Mouse (Mus musculus) heart, adult 18-20 months (tissue): ENCODE data around the gene Fbxo27. TPM values are rescaled to one million over a fixed set of nuclear protein-coding genes. Genes with fewer than 3 reads are reported as not detected.
A peak's percentile ranks its signal among the peaks of the same experiment; 100 is the strongest.
"Not testable (repeated sequence)": the region's sequence is repeated elsewhere in the genome, so short reads cannot be mapped to it uniquely, and the experiment has no call there.

ENCODE experiments used
- DNase-seq, 2 experiments: peaks; one replicate each; pipeline ENCODE4 v3.0.0; 2021 to 2022; ENCODE audit warnings: mixed read lengths in 1 of 2
- long read RNA-seq, 2 experiments: library from polyadenylated mRNA; stranded (forward); transcript quantifications; one replicate each; pipeline ENCODE4 v2.0.0; 2021
- total RNA-seq, 2 experiments: library from RNA; stranded (reverse); gene quantifications; 2 replicates each; pipeline ENCODE4 v1.2.3; 2021

The Fbxo27 gene
- total RNA-seq: under 1 TPM; 0.12 to 0.23 TPM
- long read RNA-seq, experiment 1: 0 reads
- long read RNA-seq, experiment 2: 0 reads

DNA sequence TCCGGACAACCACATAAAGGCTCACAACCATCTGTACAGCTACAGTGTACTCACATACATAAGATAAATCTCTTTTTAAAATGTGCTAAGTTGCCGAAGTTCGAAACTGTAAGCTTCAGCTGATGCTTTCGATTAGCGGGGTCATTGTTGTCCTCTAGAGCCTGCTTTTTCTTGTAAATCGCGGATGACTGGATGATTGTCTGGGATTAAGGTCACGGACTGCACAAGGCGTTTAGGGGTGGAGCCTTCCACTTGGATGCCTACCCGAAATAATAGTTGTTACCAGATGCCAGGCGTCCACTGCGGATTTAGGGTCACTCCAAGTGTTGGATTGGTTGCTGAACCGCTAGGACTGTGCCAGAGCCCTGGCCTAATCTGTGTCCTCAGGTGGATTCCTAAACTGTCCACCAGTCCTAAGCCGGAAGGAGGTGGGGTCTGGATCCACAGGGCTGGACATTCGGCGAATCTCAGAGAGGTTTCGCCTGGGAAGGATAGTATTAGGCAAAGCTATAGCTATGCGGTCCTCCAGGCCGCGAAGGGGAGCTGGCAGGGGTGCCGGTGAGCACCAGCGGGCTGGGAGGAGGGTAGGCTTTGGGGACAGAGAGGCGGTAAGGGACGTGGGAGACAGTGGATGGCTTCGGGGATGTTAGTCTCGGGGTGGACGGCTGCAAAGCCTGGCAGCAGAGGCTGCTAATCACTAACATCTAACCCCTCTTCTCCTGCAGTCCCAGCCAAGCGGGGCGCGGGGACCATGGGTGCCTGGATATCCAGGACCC, at the start of gene Fbxo27:
Gene Fbxo27, plus strand, starts transcription at position 305 of the 776 bp plus-strand sequence.
- DNase-seq: no peak

- DNase-seq: no peak
These were observed 47.3 kb upstream of the Fbxo27 start for GRCm38 (mm10) chr7:28645366-28645765.

DNA sequence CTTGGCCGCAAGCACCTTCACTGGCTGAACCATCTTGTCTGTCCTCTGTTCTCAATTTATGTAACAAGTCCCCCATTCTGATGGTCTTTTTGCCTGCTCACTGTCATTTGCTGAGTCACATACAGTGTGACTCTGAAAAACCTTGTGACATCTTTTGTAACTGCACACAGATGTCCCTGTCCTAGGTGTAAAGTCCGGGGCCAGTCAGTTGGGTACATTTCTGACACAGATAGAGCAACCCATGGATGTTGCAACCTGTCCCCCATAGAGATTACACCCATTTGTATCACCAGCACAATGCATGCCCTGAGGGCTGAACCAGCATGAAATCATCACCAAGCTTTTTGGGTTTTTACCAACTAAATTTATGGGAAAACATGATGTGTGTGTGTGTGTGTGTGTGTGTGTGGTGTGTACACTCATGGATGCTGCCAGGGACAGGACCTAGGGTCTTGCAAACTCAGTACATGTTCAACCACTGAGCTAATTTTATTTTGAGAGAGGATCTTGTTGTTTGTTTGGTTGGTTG, 46.6 kb upstream of the Fbxo27 start:
- DNase-seq: no peak

DNA sequence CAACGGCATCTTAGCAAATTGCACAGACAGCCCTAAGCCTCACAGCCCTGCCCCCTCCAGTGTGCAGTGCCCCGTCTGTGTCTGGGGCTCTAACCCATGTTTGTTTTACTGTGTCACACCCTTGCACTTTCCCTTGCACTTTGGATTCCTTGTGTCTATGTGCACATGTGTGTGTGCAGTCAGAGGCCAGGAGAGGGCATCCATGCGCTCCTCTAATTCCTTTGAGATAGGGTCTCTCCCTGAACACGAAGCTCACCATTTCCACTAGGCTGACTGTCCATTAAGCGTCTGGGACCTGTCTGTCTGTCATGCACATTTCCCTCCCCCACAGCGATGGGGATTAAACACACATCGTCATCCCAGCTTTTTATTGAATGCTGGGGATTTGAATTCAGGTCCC, 45.6 kb upstream of the Fbxo27 start:
- DNase-seq: no peak

- no peak for DNase-seq
These were observed 41.5 kb upstream of the Fbxo27 start for GRCm38 (mm10) chr7:28651157-28651556.

- DNase-seq: no peak
These were observed 36.2 kb upstream of the Fbxo27 start for GRCm38 (mm10) chr7:28656430-28656829.

GRCm38 (mm10) chr7:28665620-28666579, 26.7 kb upstream of the Fbxo27 start:
- no peak for DNase-seq

DNA sequence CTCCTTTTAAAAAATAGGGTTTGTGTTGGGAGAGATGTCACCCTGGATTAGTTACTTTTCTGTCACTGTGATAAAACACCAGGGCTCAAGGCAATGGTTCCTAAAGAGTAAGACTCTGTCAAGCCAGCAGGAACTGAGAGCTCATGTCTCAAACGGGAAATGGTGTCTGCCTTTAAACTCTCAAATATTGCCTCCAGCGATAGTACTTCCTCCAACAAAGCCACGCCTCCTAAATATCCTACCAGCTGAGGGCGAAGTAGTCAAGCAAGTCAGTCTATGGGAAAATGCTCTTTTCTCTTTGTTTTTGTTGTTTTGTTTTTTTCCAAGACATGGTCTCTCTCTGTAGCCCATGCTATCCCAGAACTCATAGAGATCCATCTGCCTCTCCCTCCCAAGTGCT, 21.5 kb upstream of the Fbxo27 start:
- no peak for DNase-seq

- DNase-seq: no peak
These were observed 20.4 kb upstream of the Fbxo27 start for GRCm38 (mm10) chr7:28672276-28672675.

DNA sequence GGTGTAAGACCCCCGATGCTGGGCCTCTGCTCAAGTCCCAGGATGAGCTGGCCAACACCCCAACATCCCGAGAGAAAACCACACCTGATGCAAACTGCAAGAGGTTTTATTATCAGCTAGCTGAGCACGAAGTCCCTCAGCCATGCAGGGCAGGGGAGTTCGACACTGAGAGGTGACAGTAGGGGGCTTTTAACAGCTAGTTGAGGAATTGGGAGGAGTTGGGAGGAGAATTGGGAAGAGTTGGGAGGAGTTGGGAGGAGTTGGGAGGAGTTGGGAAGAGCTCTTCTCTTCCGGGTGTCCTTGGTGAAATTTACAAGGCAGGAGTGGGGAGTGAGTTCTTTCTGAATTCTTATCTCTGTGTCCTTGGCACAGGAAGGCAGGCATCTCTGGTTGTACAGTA, 19.9 kb upstream of the Fbxo27 start:
- DNase-seq: not testable (repeated sequence)

DNA sequence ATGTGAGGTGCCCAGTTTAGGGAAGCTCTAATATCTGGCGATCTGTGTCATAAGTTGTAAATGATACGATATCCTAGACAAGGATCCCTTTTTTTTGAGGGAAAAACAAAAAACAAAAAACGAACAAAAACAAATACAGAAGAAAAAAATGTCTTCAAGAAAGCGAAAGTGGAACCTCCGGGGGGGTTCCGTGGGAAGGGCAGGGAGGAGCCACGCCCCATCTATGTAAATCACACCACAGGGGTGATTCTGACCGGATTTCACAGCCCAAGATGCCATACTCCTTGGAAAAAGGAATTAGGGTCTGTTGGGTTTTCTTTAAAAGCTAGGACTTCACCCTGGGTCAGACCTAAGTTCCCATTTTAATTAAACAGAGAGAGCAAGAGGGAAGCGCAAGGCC, 17.7 kb upstream of the Fbxo27 start:
- DNase-seq: peak in 1 of 2 experiments; percentile 9

DNA sequence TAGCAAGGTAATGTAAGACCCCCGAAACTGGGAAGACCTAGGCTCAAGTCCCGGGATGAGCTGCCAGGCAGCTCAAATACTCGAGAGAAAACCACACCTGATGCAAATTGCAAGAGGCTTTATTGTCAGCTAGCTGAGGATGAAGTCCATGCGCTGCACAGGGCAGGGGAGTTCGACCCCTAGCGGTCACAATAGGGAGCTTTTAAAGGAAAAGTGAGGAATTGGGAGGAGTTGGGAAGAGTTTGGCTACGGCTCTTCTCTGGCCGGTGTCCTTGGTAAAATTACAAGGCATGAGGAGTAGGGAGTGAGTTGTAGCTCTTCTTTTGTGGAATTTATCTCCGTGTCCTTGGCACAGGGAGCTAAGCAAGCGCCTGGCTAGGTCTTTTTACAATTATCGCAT, 16.9 kb upstream of the Fbxo27 start:
- peak; percentile 24 to 27 for DNase-seq

- DNase-seq: no peak
These were observed 15.7 kb upstream of the Fbxo27 start for GRCm38 (mm10) chr7:28676811-28677541.

DNA sequence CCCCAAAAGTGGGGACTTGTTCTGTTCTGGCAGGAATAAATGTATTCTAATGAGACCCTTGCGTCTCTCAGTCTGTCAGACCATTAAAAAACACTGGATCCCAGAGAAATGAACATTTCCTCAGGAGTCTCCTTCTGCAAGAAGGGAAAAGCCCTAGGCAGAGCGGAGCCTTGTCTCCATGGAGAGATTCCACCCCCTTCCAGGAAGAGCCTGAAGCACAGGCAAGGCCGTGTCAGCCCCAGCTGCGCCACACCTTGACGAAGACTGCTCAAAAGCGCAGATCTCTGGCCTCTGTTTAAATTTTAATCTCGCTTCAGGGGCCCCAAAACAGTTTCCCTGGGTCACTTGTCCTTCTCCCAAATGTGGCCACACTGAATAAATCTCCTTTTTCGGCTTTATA, 15.0 kb upstream of the Fbxo27 start:
- DNase-seq: no peak

DNA sequence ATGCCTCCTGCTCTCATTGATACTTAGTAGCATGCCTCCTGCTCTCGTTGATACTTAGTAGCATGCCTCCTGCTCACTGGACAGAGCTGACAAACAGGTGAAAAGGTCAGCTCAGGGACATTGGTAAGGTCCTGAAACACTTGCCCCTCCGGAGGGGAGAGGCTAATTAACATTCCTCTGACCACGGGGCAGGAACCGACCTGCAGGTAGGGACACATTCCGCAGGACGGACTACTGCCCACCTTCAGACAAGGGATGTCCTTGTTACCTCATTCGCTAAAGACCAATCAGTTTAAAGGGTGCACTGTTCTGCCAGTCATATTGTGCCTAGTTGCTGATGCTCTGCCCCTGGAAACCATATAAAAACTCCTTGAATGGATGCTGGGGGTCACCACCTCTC, 1.6 kb upstream of the Fbxo27 start:
- no peak for DNase-seq

DNA sequence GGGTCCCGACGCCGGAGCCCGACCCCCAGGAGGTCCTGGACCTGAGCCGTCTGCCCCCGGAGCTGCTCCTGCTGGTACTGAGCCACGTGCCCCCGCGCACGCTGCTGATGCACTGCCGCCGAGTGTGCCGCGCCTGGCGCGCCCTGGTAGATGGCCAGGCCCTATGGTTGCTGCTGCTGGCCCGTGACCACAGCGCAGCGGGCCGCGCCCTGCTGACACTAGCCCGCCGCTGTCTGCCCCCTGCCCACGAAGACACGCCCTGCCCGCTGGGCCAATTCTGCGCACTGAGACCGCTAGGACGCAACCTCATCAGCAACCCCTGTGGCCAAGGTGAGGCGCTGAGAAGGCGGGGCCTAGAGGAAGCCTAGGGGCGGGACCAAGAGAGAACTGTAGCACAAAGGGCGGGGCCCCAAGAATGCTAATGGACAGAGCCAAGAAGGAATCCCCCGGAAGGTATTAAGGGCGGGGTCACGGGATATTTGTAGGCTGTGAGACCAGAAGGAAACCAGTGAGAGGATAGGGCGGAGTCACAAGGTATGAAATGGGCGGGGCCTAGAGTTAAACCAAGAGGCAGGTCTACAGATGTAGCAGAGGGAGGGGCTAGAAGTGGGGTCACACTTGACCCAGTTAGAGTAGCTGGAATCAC, 795 bp downstream of the Fbxo27 start:
- DNase-seq: peak; percentile 31 to 56

DNA sequence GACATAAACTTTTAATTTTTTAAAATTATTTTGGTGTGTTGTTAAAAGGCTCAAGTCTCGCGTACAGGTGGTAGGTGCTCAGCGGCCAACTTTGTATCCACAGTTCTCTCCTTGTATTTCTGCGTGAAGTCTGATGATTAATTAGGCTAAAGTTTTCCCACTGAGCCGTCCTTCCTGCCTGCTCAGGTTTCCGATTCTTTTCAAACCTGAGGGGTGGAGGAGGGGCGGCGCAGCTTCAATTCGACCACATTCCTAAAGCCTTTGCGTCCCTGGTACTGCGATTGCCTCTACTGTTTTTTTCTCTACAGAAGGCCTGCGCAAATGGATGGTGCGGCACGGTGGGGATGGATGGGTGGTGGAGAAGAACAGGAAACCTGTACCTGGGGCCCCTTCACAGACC, 1.8 kb downstream of the Fbxo27 start:
- no peak for DNase-seq

DNA sequence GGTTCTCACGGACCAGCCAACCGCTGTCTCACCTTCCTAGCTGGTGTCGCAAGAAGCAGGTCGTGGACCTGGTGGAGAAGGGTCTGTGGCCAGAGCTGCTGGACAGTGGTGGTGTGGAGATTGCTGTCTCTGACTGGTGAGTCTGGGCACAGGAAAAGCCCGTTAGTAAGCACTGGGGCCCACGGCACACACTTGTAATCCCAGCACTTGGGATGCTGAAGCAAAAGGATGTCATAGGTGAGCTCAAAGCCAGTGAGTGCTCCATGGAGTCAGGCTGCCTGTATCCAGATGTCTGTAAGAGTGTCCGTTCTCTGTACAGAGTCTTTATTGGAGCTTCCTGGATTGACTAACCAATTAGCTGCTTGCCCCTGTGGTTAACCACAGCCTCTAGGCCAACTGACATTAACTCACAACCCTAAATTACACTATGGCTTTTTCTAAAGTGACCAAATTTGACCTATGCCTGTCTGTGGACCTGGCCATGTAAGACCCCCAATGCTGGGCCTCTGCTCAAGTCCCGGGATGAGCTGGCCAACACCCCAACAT, 2.4 kb downstream of the Fbxo27 start:
- no peak for DNase-seq

DNA sequence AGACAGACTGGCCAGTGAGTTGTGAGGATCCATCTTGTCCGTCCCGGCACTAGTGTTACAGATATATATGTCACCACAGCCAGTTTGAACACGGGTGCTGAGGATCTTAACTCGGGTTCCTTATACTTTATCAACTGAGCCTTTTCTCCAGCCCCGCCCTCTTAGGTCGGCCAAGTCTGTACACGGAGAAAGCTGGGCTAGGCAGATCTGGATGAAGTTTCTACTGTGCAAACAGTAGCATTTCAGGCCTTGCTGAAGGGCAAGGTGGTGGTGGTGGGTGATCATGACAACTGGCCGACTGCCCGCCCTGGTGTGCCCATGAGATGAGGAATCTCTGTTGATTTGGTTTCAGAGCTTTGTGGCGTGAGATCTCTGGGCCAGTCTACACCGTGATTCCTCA, 4.6 kb downstream of the Fbxo27 start:
- no peak for DNase-seq

DNA sequence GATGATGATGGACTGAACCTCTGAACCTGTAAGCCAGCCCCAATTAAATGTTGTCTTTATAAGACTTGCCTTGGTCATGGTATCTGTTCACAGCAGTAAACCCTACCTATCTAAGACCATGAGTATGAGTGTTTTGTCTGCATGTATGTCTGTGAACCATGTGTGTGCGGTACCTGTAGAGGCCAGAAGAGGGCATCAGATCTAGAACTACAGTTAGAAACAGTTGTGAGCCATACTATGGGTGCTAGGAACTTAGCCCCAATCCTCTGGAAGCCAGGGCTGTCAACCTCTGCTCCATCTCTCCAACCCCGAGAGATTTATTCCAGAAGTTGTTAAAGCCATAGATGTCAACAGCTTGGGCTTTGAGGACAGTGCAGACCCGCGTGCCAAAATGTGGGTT, 7.6 kb downstream of the Fbxo27 start:
- no peak for DNase-seq

- DNase-seq: not testable (repeated sequence)
These were observed 8.7 kb downstream of the Fbxo27 start for GRCm38 (mm10) chr7:28701306-28701705.
